Mouse (Mus musculus) kidney, embryonic 14.5 days (tissue): ENCODE measurements around the gene Wfdc6a. TPM values are rescaled to one million over a fixed set of nuclear protein-coding genes. Genes with fewer than 3 reads are reported as not detected.

Source experiments
- ATAC-seq: fragments of 200-750 bp; cut with Nextera tagmentation; 2 replicates; pipeline ENCODE4 v1.8.0; 2017; ENCODE audit warnings: moderate number of reproducible peaks, mild to moderate bottlenecking, moderate TSS enrichment, moderate library complexity; ENCODE audit not compliant: low FRiP score, low TSS enrichment
- H3K27ac ChIP-seq: fragments of 300-500 bp; sonication (generic); 2 replicates; pipeline ENCODE4 v1.5.1; 2014; ENCODE audit warnings: low read depth, mild to moderate bottlenecking, low read length, moderate library complexity, mixed read lengths
- H3K27me3 ChIP-seq: fragments of 300-500 bp; sonication (generic); 2 replicates; pipeline ENCODE4 v1.6.1; 2014; ENCODE audit warnings: mild to moderate bottlenecking, low read length; ENCODE audit not compliant: control insufficient read depth, insufficient read depth
- H3K36me3 ChIP-seq: fragments of 300-500 bp; sonication (generic); 2 replicates; pipeline ENCODE4 v1.6.1; 2014; ENCODE audit warnings: low read length, mixed read lengths; ENCODE audit not compliant: control insufficient read depth, insufficient read depth
- H3K4me1 ChIP-seq: fragments of 300-500 bp; sonication (generic); 2 replicates; pipeline ENCODE4 v1.6.1; 2014; ENCODE audit warnings: low read length, mixed read lengths; ENCODE audit not compliant: control insufficient read depth, insufficient read depth
- H3K4me2 ChIP-seq: fragments of 300-500 bp; sonication (generic); replicated peaks from 2 replicates; pipeline ENCODE4 v1.6.1; 2014; ENCODE audit warnings: low read depth, mild to moderate bottlenecking, low read length
- H3K4me3 ChIP-seq: fragments of 300-500 bp; sonication (generic); 2 replicates; pipeline ENCODE4 v1.5.1; 2014; ENCODE audit warnings: mild to moderate bottlenecking, low read length
- H3K9ac ChIP-seq: fragments of 300-500 bp; sonication (generic); 2 replicates; pipeline ENCODE4 v1.6.1; 2014; ENCODE audit warnings: low read depth, mild to moderate bottlenecking, low read length, moderate library complexity
- H3K9me3 ChIP-seq: fragments of 300-500 bp; sonication (generic); 2 replicates; pipeline ENCODE4 v1.6.1; 2016; ENCODE audit warnings: low read length; ENCODE audit not compliant: control insufficient read depth
- WGBS: fragments of 180-500 bp; shearing (Covaris S2); extraction: QIAGEN DNeasy Blood & Tissue Kit; methylation state at CpG from one replicate; pipeline ENCODE4 v1.1.7; 2014; 5-methylcytosine and 5-hydroxymethylcytosine counted together
- polyA plus RNA-seq: library from polyadenylated mRNA; unstranded; fragments of >200 nt; fragmentation: Nextera tagmentation; extraction: Ambion mirVana; gene quantifications from 2 replicates; pipeline ENCODE4 v1.2.1, GENCODE M21; 2014

The Wfdc6a gene
- polyA plus RNA-seq, 1 experiment from 2014 or later: not detected

DNA sequence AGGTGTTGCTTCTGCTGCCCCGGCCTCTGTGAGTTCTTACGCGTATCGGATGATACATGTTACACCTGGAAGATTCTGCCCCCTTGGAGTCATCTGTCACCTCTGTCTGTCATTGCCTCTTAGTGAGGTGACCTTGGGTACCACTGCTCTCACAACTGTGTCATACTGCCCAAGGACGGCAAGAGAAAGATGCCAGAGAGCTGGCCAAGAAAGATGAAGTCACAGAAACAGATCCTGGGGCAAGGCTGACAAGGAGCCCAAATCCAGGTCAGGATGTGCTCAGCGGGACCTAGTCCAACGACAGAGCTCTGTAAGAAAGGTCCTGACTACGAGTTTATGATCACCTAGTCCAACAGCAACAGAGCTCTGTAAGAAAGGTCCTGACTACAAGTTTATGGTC is 25.1 kb downstream of the Wfdc6a start:
- WGBS: 83% methylated on average over 8 of the region's 8 CpGs
- no peaks in the 10 kb centered on the region for H3K27me3 ChIP-seq
- no peak for ATAC-seq

DNA sequence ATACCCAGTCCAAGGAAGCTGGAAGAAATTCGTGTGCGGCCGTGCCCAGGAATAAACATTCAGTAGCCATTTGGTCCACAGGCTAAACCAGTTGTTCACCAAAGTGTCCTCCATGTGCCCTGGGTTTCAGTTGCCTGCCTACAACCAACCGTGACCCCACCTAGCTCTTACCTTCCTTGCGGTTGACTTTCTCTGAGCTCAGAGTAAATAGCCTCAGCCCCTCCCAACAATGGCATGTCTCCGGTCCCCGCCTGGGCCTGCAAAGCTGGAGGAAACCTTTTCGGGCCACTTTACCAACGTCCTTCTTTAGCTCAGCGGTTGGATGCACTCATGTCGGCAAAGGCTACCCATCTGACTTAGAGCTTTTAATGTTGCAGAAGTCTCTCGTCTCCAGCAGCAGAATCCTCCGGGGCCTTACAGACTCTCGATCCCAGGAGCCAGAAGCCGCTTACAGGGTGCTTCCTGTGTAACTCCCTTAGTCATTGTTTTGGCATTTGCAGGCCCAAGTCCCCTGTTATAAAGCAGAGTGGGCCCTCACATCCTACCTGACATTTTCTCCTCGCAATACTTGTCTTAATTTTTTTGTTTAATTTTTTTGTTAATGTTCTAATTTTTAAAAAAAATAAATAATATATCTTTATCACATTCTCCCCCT is 26.1 kb downstream of the Wfdc6a start:
- Histone ChIP-seq H3K4me1 (0 out of 2 replicates have a peak, but pooled peaks cover 6% of the 10 kb centered on the region), H3K4me2 (no peak overlapping the region), H3K4me3 (no peak overlapping the region), H3K36me3 (no peaks in the 10 kb centered on the region), H3K9me3 (no peaks in the 10 kb centered on the region), H3K9ac (no peak overlapping the region), H3K27me3 (no peaks in the 10 kb centered on the region), H3K27ac (no peak overlapping the region)
- 39% methylated on average over 16 of the region's 16 CpGs for WGBS
- ATAC-seq: no peak

More for the DNA sequence above, 25.1 kb downstream of the Wfdc6a start:
- 0 out of 2 replicates have a peak, but pooled peaks cover 6% of the 10 kb centered on the region for H3K4me1 ChIP-seq
- H3K9me3 ChIP-seq: no peaks in the 10 kb centered on the region
- no peak overlapping the region for H3K4me2 ChIP-seq
- H3K4me3 ChIP-seq: no peak overlapping the region
- no peaks in the 10 kb centered on the region for H3K36me3 ChIP-seq
- no peak overlapping the region for H3K9ac ChIP-seq
- no peak overlapping the region for H3K27ac ChIP-seq

DNA sequence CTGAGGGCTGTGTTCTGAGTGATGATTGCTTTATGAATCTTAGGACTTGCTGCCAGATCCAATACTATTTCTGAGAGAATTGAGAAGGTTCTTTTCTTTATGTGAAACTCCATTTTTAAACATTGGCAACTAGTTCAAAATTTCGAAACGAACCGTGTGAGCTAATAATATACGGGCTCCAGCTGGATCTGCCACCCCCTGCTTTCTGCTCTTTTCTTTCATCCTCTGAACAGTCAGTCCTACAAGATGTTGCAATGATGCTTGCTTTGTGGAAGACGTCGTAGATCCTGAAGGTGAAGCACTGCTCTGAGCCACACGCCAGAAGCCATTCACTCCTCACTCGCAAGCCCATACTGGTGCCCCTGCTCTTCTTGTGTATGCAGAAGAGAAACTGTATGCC is 26.8 kb downstream of the Wfdc6a start:
- H3K4me2 ChIP-seq: no peak overlapping the region
- no peak overlapping the region for H3K9ac ChIP-seq
- H3K4me1 ChIP-seq: 0 out of 2 replicates have a peak, but pooled peaks cover 6% of the 10 kb centered on the region
- no peak for ATAC-seq
- no peak overlapping the region for H3K27ac ChIP-seq
- no peaks in the 10 kb centered on the region for H3K27me3 ChIP-seq
- H3K9me3 ChIP-seq: no peaks in the 10 kb centered on the region
- no peak overlapping the region for H3K4me3 ChIP-seq
- no peaks in the 10 kb centered on the region for H3K36me3 ChIP-seq
- 83% methylated on average over 8 of the region's 8 CpGs for WGBS

DNA sequence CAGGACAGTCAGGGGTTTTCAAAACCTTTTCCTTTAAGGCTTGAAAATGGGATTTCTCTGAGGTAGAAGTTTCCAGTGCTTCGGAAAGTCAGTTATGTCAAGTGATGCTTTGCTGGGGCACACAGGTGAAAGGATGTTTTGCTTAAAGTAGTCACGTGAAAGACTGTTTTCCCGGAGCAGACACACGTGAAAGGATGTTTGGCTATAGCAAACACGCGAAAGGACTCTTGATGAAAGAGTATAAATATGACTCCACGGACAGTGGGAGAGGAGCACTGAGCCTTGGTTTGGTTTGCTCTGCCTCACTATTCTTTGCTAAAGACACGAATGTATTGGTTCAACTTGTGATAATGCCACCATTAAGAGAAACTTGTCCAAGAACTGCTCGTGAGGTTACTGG is 33.7 kb downstream of the Wfdc6a start:
- H3K9ac ChIP-seq: no peak overlapping the region
- 87% methylated on average over 9 of the region's 9 CpGs for WGBS
- no peaks in the 10 kb centered on the region for H3K4me1 ChIP-seq
- ATAC-seq: no peak
- H3K27me3 ChIP-seq: no peaks in the 10 kb centered on the region
- no peak overlapping the region for H3K4me2 ChIP-seq
- H3K27ac ChIP-seq: no peak overlapping the region
- no peaks in the 10 kb centered on the region for H3K36me3 ChIP-seq
- H3K4me3 ChIP-seq: no peak overlapping the region
- no peaks in the 10 kb centered on the region for H3K9me3 ChIP-seq

DNA sequence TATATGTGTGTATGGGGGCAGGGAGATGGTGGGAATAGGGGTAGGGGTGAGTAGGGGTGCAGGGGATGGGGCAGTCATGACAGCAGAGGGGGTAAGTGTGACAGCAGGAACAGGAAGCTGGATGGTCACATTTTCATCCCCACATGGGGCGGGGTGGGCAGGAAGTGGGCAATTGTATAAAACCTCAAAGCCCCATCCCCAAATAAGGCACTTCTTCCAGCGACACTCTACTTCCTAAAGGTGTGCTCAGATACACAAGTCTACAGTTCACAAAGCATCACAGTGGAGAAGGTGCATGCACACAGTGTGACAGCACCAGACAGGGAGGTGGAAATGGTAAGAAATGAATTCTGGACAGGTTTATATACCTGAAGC is 34.4 kb downstream of the Wfdc6a start:
- no peak overlapping the region for H3K27ac ChIP-seq
- no peaks in the 10 kb centered on the region for H3K4me1 ChIP-seq
- H3K27me3 ChIP-seq: no peaks in the 10 kb centered on the region
- 73% methylated on average over 2 of the region's 2 CpGs for WGBS
- ATAC-seq: no peak
- H3K36me3 ChIP-seq: no peaks in the 10 kb centered on the region
- no peak overlapping the region for H3K4me3 ChIP-seq
- no peak overlapping the region for H3K4me2 ChIP-seq
- no peaks in the 10 kb centered on the region for H3K9me3 ChIP-seq
- H3K9ac ChIP-seq: no peak overlapping the region

DNA sequence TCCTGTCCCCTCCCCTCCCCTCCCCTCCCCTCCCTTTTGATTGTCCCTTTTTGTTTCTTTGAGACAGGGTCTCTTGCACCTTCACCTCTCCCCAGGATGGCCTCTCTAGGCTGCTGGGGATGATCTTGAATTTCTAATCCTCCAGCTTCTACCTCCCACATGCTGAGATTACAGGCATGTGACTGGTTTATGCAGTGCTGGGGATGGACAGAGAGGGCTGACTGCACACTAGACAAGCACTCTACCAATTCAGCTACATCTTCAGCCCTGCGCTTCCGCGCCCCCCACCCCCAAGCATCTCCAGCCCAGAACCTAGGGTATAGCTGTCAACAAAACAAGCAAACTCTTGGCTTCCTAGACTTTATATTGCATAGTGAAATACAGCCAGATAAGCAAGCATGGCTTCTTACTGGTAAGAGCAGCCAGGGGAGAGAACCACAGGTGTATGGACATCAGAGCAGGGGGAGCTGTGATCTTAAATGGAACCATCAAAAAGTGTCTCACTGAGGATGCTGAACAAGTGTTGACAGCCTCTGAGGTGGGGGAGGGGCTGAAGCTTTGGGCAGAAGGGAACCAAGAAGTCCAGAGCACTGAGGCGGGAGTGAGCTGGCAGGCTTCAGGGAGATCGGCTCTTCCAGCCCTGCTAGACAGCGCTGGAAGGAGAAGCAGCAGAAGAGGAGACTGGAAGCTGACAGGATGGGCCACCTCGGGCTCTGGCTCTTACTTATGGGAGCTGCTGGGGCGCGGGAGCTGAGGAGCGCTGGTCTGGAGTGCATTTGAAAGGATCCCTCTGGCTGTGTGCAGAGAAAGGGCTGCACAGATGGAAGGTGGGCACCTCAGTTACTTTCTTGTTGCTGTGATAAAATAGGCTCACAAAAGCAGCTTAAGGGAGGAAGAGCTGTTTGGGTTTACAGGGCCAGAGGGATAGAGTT is 35.0 kb downstream of the Wfdc6a start:
- no peak overlapping the region for H3K9ac ChIP-seq
- H3K9me3 ChIP-seq: no peaks in the 10 kb centered on the region
- H3K27ac ChIP-seq: no peak overlapping the region
- no peak overlapping the region for H3K4me2 ChIP-seq
- 0 out of 2 replicates have a peak, but pooled peaks have one; percentile 46 for ATAC-seq
- no peak overlapping the region for H3K4me3 ChIP-seq
- no peaks in the 10 kb centered on the region for H3K4me1 ChIP-seq
- no peaks in the 10 kb centered on the region for H3K36me3 ChIP-seq
- 26% methylated on average over 10 of the region's 10 CpGs for WGBS
- H3K27me3 ChIP-seq: no peaks in the 10 kb centered on the region

DNA sequence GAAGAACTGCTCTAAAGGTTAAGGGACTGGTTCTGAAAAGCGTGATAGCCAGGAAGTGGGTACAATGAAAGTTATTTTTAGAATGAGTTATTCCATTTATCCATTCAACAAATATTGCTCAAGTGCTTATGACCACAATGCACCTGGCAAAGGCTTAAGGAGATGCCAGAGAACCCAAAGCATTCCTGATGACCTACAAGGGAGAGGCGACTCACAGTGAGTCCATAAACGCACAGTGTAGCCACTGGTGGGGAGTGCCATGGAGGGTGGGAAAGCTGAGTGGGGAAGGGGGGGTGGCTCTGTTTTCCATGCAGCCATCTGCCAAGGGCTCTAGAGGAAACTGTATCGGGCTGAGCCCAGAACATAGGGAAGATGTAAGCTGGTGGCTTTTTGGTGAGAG is 35.9 kb downstream of the Wfdc6a start:
- WGBS: 47% methylated on average over 4 of the region's 4 CpGs
- H3K27ac ChIP-seq: no peak overlapping the region
- 0 out of 2 replicates have a peak, but pooled peaks cover 4% of the 10 kb centered on the region for H3K4me1 ChIP-seq
- H3K27me3 ChIP-seq: no peaks in the 10 kb centered on the region
- H3K4me3 ChIP-seq: no peak overlapping the region
- no peaks in the 10 kb centered on the region for H3K9me3 ChIP-seq
- H3K4me2 ChIP-seq: no peak overlapping the region
- H3K36me3 ChIP-seq: no peaks in the 10 kb centered on the region
- no peak overlapping the region for H3K9ac ChIP-seq
- no peak for ATAC-seq

DNA sequence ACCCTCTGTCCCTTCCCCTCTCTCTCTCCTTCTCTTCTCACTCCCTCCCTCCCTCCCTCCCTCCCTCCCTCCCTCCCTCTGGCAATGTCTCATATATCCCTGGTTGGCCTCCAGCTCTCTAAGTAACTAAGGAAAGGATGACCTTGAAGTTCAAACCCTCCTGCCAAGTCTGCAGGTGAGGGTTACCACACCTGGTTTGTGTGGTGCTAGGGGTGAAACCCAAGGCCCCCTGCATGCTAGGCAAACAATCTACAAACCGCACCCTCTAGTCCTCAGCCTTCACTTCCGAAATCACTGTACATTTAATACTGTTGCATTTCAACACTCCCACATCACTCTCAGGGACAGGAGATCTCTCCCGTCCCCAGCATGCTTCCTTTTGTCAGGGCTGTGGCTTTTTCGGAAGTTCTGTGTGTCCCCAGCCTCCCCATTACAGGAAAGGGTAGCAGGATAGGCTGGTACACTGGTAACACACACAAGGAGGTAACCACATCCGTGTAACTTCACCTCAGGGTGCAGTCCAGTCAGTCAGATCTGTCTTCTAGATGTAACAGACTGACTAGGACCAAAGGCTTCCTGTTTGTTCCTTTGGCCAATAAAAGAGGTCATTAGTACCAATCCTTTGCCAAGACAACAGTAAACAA is 40.7 kb downstream of the Wfdc6a start:
- Histone ChIP-seq H3K36me3 (no peaks in the 10 kb centered on the region), H3K27me3 (no peaks in the 10 kb centered on the region), H3K9ac (no peak overlapping the region), H3K4me3 (no peak overlapping the region), H3K4me2 (no peak overlapping the region), H3K4me1 (0 out of 2 replicates have a peak, but pooled peaks cover 4% of the 10 kb centered on the region), H3K9me3 (no peaks in the 10 kb centered on the region), H3K27ac (peak overlapping the region; percentile 38; the same call in 1 of the 2 replicates)
- ATAC-seq: no peak
- WGBS: 28% methylated on average over 5 of the region's 5 CpGs
